Mouse (Mus musculus): Measurements from ENCODE around the gene Macrod2. TPM values are rescaled to one million over a fixed set of nuclear protein-coding genes. Genes with fewer than 3 reads are reported as not detected.

Gene Macrod2
- polyA plus RNA-seq, 1 experiment from 2014 or later, result 31.9 TPM

- 44% methylated on average over 8 of the region's 8 CpGs for WGBS
- DNase-seq (ENCODE audit: low spot score), result no peak
- H3K4me3 ChIP-seq (ENCODE audit: low read depth, low read length), result no peak overlapping the region
- H3K27me3 ChIP-seq (ENCODE audit: control insufficient read depth, insufficient read depth, low read length), result no peaks in the 10 kb centered on the region
- no peak overlapping the region for H3K27ac ChIP-seq (replicated peaks)
- no peaks in the 10 kb centered on the region for H3K4me1 ChIP-seq (replicated peaks; ENCODE audit: control insufficient read depth, insufficient read depth)
- no peaks in the 10 kb centered on the region for H3K36me3 ChIP-seq (ENCODE audit: control insufficient read depth, insufficient read depth, low read length)
- no peak overlapping the region for H3K4me2 ChIP-seq (replicated peaks; ENCODE audit: low read depth)
- no peak for ATAC-seq (ENCODE audit: low FRiP score, low TSS enrichment)
- TF ChIP-seq EP300 (optimal IDR thresholded peaks at IDR 0.05) (no peak), CTCF (IDR thresholded peaks at IDR 0.05; ENCODE audit: low read depth) (no peak)
- no peak overlapping the region for H3K9ac ChIP-seq (ENCODE audit: low read length)
- H3K9me3 ChIP-seq (ENCODE audit: control insufficient read depth, low read length), result no peaks in the 10 kb centered on the region
Measured at GRCm38 (mm10) chr2:141825606-141826495, 1430.7 kb downstream of the Macrod2 start.

DNA sequence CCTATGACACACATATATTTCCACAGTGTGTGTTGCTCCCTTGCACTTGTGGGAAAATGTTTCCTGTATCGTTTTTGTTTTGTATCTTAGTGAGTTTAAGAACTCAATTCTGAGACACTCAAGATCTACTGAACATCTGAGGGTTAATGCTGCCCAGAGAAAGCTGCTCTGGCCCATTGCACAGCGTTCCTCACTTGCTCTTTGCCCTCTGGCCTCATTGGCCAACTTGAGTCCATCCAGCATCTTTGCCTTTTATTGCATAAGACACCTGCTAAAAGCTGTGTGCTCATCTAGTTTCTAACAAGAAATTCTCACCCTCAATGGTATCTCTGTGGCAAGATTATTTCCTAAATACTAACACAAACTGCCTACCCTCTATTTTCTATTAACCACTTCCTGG is 1435.4 kb downstream of the Macrod2 start:
- TF ChIP-seq EP300 (optimal IDR thresholded peaks at IDR 0.05) (no peak), CTCF (IDR thresholded peaks at IDR 0.05; ENCODE audit: low read depth) (no peak)
- H3K4me2 ChIP-seq (replicated peaks; ENCODE audit: low read depth), result no peak overlapping the region
- DNase-seq (ENCODE audit: low spot score) (no peak), ATAC-seq (ENCODE audit: low FRiP score, low TSS enrichment) (no peak)
- H3K27ac ChIP-seq (replicated peaks), result no peak overlapping the region
- H3K4me3 ChIP-seq (ENCODE audit: low read depth, low read length), result no peak overlapping the region
- H3K36me3 ChIP-seq (ENCODE audit: control insufficient read depth, insufficient read depth, low read length), result no peaks in the 10 kb centered on the region
- no peaks in the 10 kb centered on the region for H3K27me3 ChIP-seq (ENCODE audit: control insufficient read depth, insufficient read depth, low read length)
- no peak overlapping the region for H3K9ac ChIP-seq (ENCODE audit: low read length)
- WGBS, result 77% methylated on average over 2 of the region's 2 CpGs
- no peaks in the 10 kb centered on the region for H3K9me3 ChIP-seq (ENCODE audit: control insufficient read depth, low read length)
- no peaks in the 10 kb centered on the region for H3K4me1 ChIP-seq (replicated peaks; ENCODE audit: control insufficient read depth, insufficient read depth)

DNA sequence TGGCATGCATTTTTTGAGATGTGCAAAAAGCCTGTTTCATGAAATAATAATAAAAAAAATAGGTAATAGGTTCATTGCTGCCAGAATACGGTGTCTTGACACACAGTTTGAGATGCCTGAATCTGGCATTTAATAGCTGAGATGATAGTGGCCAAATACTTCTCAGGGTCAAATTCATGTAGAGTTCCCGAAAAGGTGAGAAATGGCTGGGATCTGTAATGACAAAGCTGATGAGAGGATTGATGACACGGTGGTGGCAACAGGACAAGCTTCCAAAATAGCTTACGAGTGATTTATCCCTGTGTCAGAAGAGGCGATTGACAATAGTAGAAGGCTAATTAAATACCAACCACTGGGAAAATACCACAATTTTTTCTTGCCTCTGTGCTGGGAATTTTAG is 1436.4 kb downstream of the Macrod2 start:
- WGBS, result 90% methylated on average over 5 of the region's 5 CpGs
- no peak overlapping the region for H3K4me2 ChIP-seq (replicated peaks; ENCODE audit: low read depth)
- H3K9me3 ChIP-seq (ENCODE audit: control insufficient read depth, low read length), result no peaks in the 10 kb centered on the region
- TF ChIP-seq EP300 (optimal IDR thresholded peaks at IDR 0.05), result no peak
- TF ChIP-seq CTCF (IDR thresholded peaks at IDR 0.05; ENCODE audit: low read depth), result no peak
- H3K36me3 ChIP-seq (ENCODE audit: control insufficient read depth, insufficient read depth, low read length), result no peaks in the 10 kb centered on the region
- no peaks in the 10 kb centered on the region for H3K4me1 ChIP-seq (replicated peaks; ENCODE audit: control insufficient read depth, insufficient read depth)
- H3K9ac ChIP-seq (ENCODE audit: low read length), result no peak overlapping the region
- DNase-seq (ENCODE audit: low spot score) (no peak), ATAC-seq (ENCODE audit: low FRiP score, low TSS enrichment) (no peak)
- no peak overlapping the region for H3K27ac ChIP-seq (replicated peaks)
- H3K4me3 ChIP-seq (ENCODE audit: low read depth, low read length), result no peak overlapping the region
- no peaks in the 10 kb centered on the region for H3K27me3 ChIP-seq (ENCODE audit: control insufficient read depth, insufficient read depth, low read length)

DNA sequence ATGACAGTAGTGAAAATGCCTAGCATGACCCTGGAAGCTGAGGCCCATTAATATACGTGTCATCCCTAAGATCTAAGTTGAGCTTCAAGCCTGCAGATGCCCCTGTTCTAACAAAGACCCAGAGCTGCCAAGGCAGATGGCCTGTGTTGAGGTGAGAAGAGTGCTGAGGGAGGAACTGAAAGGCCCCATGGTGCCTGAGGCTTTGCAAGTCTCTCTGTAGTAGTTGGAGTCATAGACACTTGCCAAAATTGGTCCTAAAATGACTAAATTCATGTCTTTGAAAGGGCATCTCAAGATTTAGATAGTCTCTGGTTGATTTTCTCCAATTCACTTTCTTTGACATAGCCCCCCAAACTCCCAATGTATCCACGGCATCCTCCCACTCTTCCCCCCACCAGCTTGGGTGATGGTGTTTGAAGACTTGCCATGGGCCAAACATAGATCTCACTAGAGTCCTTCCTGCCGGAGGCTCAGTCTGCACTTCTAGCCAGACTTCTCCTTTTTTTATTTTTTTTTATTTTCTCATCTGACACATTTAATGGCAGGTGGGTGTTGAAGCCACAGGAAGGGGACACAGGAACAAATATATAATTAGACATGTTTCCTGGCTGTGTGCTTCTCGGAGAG is 1439.2 kb downstream of the Macrod2 start:
- no peak for ATAC-seq (ENCODE audit: low FRiP score, low TSS enrichment)
- no peaks in the 10 kb centered on the region for H3K27me3 ChIP-seq (ENCODE audit: control insufficient read depth, insufficient read depth, low read length)
- no peaks in the 10 kb centered on the region for H3K9me3 ChIP-seq (ENCODE audit: control insufficient read depth, low read length)
- TF ChIP-seq CTCF (IDR thresholded peaks at IDR 0.05; ENCODE audit: low read depth), result no peak
- TF ChIP-seq EP300 (optimal IDR thresholded peaks at IDR 0.05), result no peak
- H3K4me3 ChIP-seq (ENCODE audit: low read depth, low read length), result no peak overlapping the region
- H3K36me3 ChIP-seq (ENCODE audit: control insufficient read depth, insufficient read depth, low read length), result no peaks in the 10 kb centered on the region
- no peaks in the 10 kb centered on the region for H3K4me1 ChIP-seq (replicated peaks; ENCODE audit: control insufficient read depth, insufficient read depth)
- WGBS, result 83% methylated on average over 4 of the region's 4 CpGs
- no peak overlapping the region for H3K27ac ChIP-seq (replicated peaks)
- H3K4me2 ChIP-seq (replicated peaks; ENCODE audit: low read depth), result no peak overlapping the region
- DNase-seq (ENCODE audit: low spot score), result no peak
- H3K9ac ChIP-seq (ENCODE audit: low read length), result no peak overlapping the region

GRCm38 (mm10) chr2:141844408-141845175 is 1449.5 kb downstream of the Macrod2 start:
- no peaks in the 10 kb centered on the region for H3K27me3 ChIP-seq (ENCODE audit: control insufficient read depth, insufficient read depth, low read length)
- no peak overlapping the region for H3K4me3 ChIP-seq (ENCODE audit: low read depth, low read length)
- H3K9ac ChIP-seq (ENCODE audit: low read length), result no peak overlapping the region
- H3K27ac ChIP-seq (replicated peaks), result no peak overlapping the region
- no peak for ATAC-seq (ENCODE audit: low FRiP score, low TSS enrichment)
- H3K4me2 ChIP-seq (replicated peaks; ENCODE audit: low read depth), result no peak overlapping the region
- TF ChIP-seq CTCF (IDR thresholded peaks at IDR 0.05; ENCODE audit: low read depth), result no peak
- no peak for TF ChIP-seq EP300 (optimal IDR thresholded peaks at IDR 0.05)
- H3K36me3 ChIP-seq (ENCODE audit: control insufficient read depth, insufficient read depth, low read length), result no peaks in the 10 kb centered on the region
- no peaks in the 10 kb centered on the region for H3K9me3 ChIP-seq (ENCODE audit: control insufficient read depth, low read length)
- no peak for DNase-seq (ENCODE audit: low spot score)
- no peaks in the 10 kb centered on the region for H3K4me1 ChIP-seq (replicated peaks; ENCODE audit: control insufficient read depth, insufficient read depth)
- WGBS, result 67% methylated on average over 6 of the region's 6 CpGs

All from stomach, postnatal 0 days (tissue).